Mouse (Mus musculus): ENCODE results near the gene Kirrel3. TPM values are rescaled to one million over a fixed set of nuclear protein-coding genes. Genes with fewer than 3 reads are reported as not detected.

The Kirrel3 gene
- total and polyA plus RNA-seq, 2 experiments from 2014 or later: 0.29 to 0.42 TPM

GRCm38 (mm10) chr9:34942122-34942831 lies 456.6 kb downstream of the Kirrel3 start:
- Histone ChIP-seq H3K27me3 (ENCODE audit: control insufficient read depth, insufficient read depth, low read length) (no peaks in the 10 kb centered on the region), H3K27ac (ENCODE audit: low read depth) (no peak overlapping the region), H3K4me1 (ENCODE audit: control insufficient read depth, insufficient read depth) (no peaks in the 10 kb centered on the region), H3K4me2 (ENCODE audit: low read depth, low read length) (no peak overlapping the region), H3K9ac (replicated peaks; ENCODE audit: low read depth, low read length) (no peak overlapping the region), H3K9me3 (replicated peaks; ENCODE audit: control insufficient read depth, low read length) (no peaks in the 10 kb centered on the region), H3K36me3 (replicated peaks; ENCODE audit: control insufficient read depth, insufficient read depth, low read length) (no peaks in the 10 kb centered on the region), H3K4me3 (ENCODE audit: low read depth, low read length) (no peak overlapping the region)
- DNase-seq (ENCODE audit: low spot score) (no peak), ATAC-seq (ENCODE audit: insufficient read depth, low read depth) (no peak)
- WGBS: 63% methylated on average over 6 of the region's 6 CpGs
- no peak for TF ChIP-seq CTCF (IDR thresholded peaks at IDR 0.05; ENCODE audit: low read depth)
- TF ChIP-seq EP300 (IDR thresholded peaks at IDR 0.05; ENCODE audit: low read depth): no peak

- Histone ChIP-seq H3K9ac (replicated peaks; ENCODE audit: low read depth, low read length) (no peak overlapping the region), H3K4me2 (ENCODE audit: low read depth, low read length) (no peak overlapping the region), H3K36me3 (replicated peaks; ENCODE audit: control insufficient read depth, insufficient read depth, low read length) (no peaks in the 10 kb centered on the region), H3K4me3 (ENCODE audit: low read depth, low read length) (no peak overlapping the region), H3K27ac (ENCODE audit: low read depth) (no peak overlapping the region), H3K9me3 (replicated peaks; ENCODE audit: control insufficient read depth, low read length) (no peaks in the 10 kb centered on the region), H3K4me1 (ENCODE audit: control insufficient read depth, insufficient read depth) (no peaks in the 10 kb centered on the region), H3K27me3 (ENCODE audit: control insufficient read depth, insufficient read depth, low read length) (no peaks in the 10 kb centered on the region)
- 60% methylated on average over 7 of the region's 7 CpGs for WGBS
- DNase-seq (ENCODE audit: low spot score): no peak
- TF ChIP-seq CTCF (IDR thresholded peaks at IDR 0.05; ENCODE audit: low read depth): no peak
- TF ChIP-seq EP300 (IDR thresholded peaks at IDR 0.05; ENCODE audit: low read depth): no peak
- no peak for ATAC-seq (ENCODE audit: insufficient read depth, low read depth)
Measured at GRCm38 (mm10) chr9:34942996-34943395, 457.3 kb downstream of the Kirrel3 start.

- no peak for ATAC-seq (ENCODE audit: insufficient read depth, low read depth)
- DNase-seq (ENCODE audit: low spot score): no peak
- 70% methylated on average over 9 of the region's 9 CpGs for WGBS
- Histone ChIP-seq H3K36me3 (replicated peaks; ENCODE audit: control insufficient read depth, insufficient read depth, low read length) (no peaks in the 10 kb centered on the region), H3K9me3 (replicated peaks; ENCODE audit: control insufficient read depth, low read length) (no peaks in the 10 kb centered on the region), H3K27me3 (ENCODE audit: control insufficient read depth, insufficient read depth, low read length) (no peaks in the 10 kb centered on the region), H3K27ac (ENCODE audit: low read depth) (no peak overlapping the region), H3K4me3 (ENCODE audit: low read depth, low read length) (no peak overlapping the region), H3K4me1 (ENCODE audit: control insufficient read depth, insufficient read depth) (no peaks in the 10 kb centered on the region), H3K4me2 (ENCODE audit: low read depth, low read length) (no peak overlapping the region), H3K9ac (replicated peaks; ENCODE audit: low read depth, low read length) (no peak overlapping the region)
- TF ChIP-seq CTCF (IDR thresholded peaks at IDR 0.05; ENCODE audit: low read depth) (no peak), EP300 (IDR thresholded peaks at IDR 0.05; ENCODE audit: low read depth) (no peak)
Measured at GRCm38 (mm10) chr9:34945301-34945700, 459.6 kb downstream of the Kirrel3 start.

GRCm38 (mm10) chr9:34947258-34947657 lies 461.6 kb downstream of the Kirrel3 start:
- H3K4me2 ChIP-seq (ENCODE audit: low read depth, low read length): no peak overlapping the region
- no peak overlapping the region for H3K9ac ChIP-seq (replicated peaks; ENCODE audit: low read depth, low read length)
- no peaks in the 10 kb centered on the region for H3K27me3 ChIP-seq (ENCODE audit: control insufficient read depth, insufficient read depth, low read length)
- no peaks in the 10 kb centered on the region for H3K9me3 ChIP-seq (replicated peaks; ENCODE audit: control insufficient read depth, low read length)
- TF ChIP-seq CTCF (IDR thresholded peaks at IDR 0.05; ENCODE audit: low read depth) (no peak), EP300 (IDR thresholded peaks at IDR 0.05; ENCODE audit: low read depth) (no peak)
- no peaks in the 10 kb centered on the region for H3K36me3 ChIP-seq (replicated peaks; ENCODE audit: control insufficient read depth, insufficient read depth, low read length)
- no peak overlapping the region for H3K4me3 ChIP-seq (ENCODE audit: low read depth, low read length)
- DNase-seq (ENCODE audit: low spot score) (no peak), ATAC-seq (ENCODE audit: insufficient read depth, low read depth) (no peak)
- 36% methylated on average over 6 of the region's 6 CpGs for WGBS
- no peaks in the 10 kb centered on the region for H3K4me1 ChIP-seq (ENCODE audit: control insufficient read depth, insufficient read depth)
- H3K27ac ChIP-seq (ENCODE audit: low read depth): no peak overlapping the region

- DNase-seq (ENCODE audit: low spot score) (no peak), ATAC-seq (ENCODE audit: insufficient read depth, low read depth) (no peak)
- Histone ChIP-seq H3K27ac (ENCODE audit: low read depth) (no peak overlapping the region), H3K4me1 (ENCODE audit: control insufficient read depth, insufficient read depth) (no peaks in the 10 kb centered on the region), H3K27me3 (ENCODE audit: control insufficient read depth, insufficient read depth, low read length) (no peaks in the 10 kb centered on the region), H3K9me3 (replicated peaks; ENCODE audit: control insufficient read depth, low read length) (no peaks in the 10 kb centered on the region), H3K4me3 (ENCODE audit: low read depth, low read length) (no peak overlapping the region), H3K36me3 (replicated peaks; ENCODE audit: control insufficient read depth, insufficient read depth, low read length) (no peaks in the 10 kb centered on the region), H3K4me2 (ENCODE audit: low read depth, low read length) (no peak overlapping the region), H3K9ac (replicated peaks; ENCODE audit: low read depth, low read length) (no peak overlapping the region)
- TF ChIP-seq CTCF (IDR thresholded peaks at IDR 0.05; ENCODE audit: low read depth) (no peak), EP300 (IDR thresholded peaks at IDR 0.05; ENCODE audit: low read depth) (no peak)
Measured at GRCm38 (mm10) chr9:34947717-34948116, 462.0 kb downstream of the Kirrel3 start.

- WGBS: 30% methylated on average over 11 of the region's 11 CpGs
- DNase-seq (ENCODE audit: low spot score): peak; percentile 55
- Histone ChIP-seq H3K4me2 (ENCODE audit: low read depth, low read length) (peak overlapping the region; percentile 26; the same call in 1 of the 2 replicates), H3K9me3 (replicated peaks; ENCODE audit: control insufficient read depth, low read length) (no peaks in the 10 kb centered on the region), H3K4me1 (ENCODE audit: control insufficient read depth, insufficient read depth) (peaks cover 9% of the 10 kb centered on the region; the same call in 1 of the 2 replicates), H3K27ac (ENCODE audit: low read depth) (peak overlapping the region; percentile 85), H3K4me3 (ENCODE audit: low read depth, low read length) (no peak overlapping the region), H3K9ac (replicated peaks; ENCODE audit: low read depth, low read length) (no peak overlapping the region), H3K36me3 (replicated peaks; ENCODE audit: control insufficient read depth, insufficient read depth, low read length) (no peaks in the 10 kb centered on the region), H3K27me3 (ENCODE audit: control insufficient read depth, insufficient read depth, low read length) (no peaks in the 10 kb centered on the region)
- ATAC-seq (ENCODE audit: insufficient read depth, low read depth): peak; percentile 85
- TF ChIP-seq CTCF (IDR thresholded peaks at IDR 0.05; ENCODE audit: low read depth) (no peak), EP300 (IDR thresholded peaks at IDR 0.05; ENCODE audit: low read depth) (no peak)
Measured at GRCm38 (mm10) chr9:34953420-34953819, 467.7 kb downstream of the Kirrel3 start.
